Mouse (Mus musculus): ENCODE results near the gene Rab1b. TPM values are rescaled to one million over a fixed set of nuclear protein-coding genes. Genes with fewer than 3 reads are reported as not detected.

Rab1b gene
- polyA plus RNA-seq, 1 experiment, result 203 TPM

DNA sequence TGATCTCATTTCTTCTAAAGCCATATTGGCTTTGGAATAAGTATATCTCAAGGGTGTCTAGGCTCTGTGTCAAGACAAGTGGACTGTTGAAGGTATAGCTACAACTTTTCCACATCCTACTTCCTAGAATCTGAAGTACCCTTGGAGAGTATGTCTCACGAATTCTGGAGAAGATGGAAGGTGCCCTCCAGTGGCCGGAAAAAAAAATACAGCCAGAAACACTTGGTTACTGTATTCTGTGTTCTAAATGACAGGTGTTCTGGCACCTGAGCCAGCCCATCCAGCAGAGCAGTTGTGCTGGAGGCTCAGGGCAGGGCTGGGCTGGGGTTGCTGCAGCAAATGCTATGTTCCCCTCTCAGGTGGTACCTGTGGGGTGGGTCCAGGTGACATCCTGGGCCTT is 32.8 kb upstream of the Rab1b start:
- no peaks in the 10 kb centered on the region for H3K36me3 ChIP-seq (ENCODE audit: control insufficient read depth, insufficient read depth)
- no peak for TF ChIP-seq REST (IDR thresholded peaks at IDR 0.05; ENCODE audit: insufficient read depth, insufficient read length)
- TF ChIP-seq CEBPB (IDR thresholded peaks at IDR 0.05; ENCODE audit: insufficient read depth, poor library complexity, severe bottlenecking), result no peak
- no peak for TF ChIP-seq POLR2A (IDR thresholded peaks at IDR 0.05; ENCODE audit: insufficient read length, low read depth)

DNA sequence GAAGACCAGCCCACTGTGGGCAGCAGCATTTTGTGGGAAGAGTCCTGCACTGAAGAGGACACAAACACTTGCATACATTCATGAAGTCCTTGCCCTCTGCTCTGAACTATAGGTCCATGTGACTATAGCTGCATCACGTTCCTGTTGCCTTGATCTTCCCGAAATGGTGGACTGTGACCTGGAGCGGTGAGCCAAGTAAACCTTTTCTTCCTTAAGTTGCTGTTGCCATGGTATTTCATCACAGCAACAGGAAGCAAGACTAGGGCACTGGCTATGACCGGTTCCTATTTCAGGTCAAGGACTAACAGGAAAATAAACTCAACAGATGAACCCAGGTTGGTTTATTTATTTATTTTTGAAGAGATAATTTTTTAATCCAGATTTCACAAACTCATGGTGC is 24.4 kb upstream of the Rab1b start:
- Histone ChIP-seq H3K4me2 (ENCODE audit: low read depth) (no peak overlapping the region), H3K4me3 (no peak overlapping the region), H3K79me2 (ENCODE audit: control insufficient read depth, insufficient read depth) (no peaks in the 10 kb centered on the region), H3K36me3 (ENCODE audit: control insufficient read depth, insufficient read depth) (no peaks in the 10 kb centered on the region), H3K27me3 (ENCODE audit: control insufficient read depth, insufficient read depth, insufficient read length) (no peaks in the 10 kb centered on the region), H3ac (ENCODE audit: control insufficient read depth, insufficient read length) (no peak overlapping the region)
- TF ChIP-seq POLR2A (IDR thresholded peaks at IDR 0.05; ENCODE audit: insufficient read length, low read depth) (no peak), REST (IDR thresholded peaks at IDR 0.05; ENCODE audit: insufficient read depth, insufficient read length) (no peak), E2F4 (IDR thresholded peaks at IDR 0.05; ENCODE audit: insufficient read depth) (no peak), POLR2AphosphoS2 (IDR thresholded peaks at IDR 0.05; ENCODE audit: insufficient read length, low read depth) (no peak), MYOG (IDR thresholded peaks at IDR 0.05; ENCODE audit: control insufficient read depth in 1 of 3, insufficient read depth in 1 of 3, insufficient read length in 2 of 3, low read depth in 2 of 3) (no peak)

More for the DNA sequence above, 32.8 kb upstream of the Rab1b start:
- Histone ChIP-seq H3ac (ENCODE audit: control insufficient read depth, insufficient read length) (no peak overlapping the region), H3K4me3 (no peak overlapping the region), H3K79me2 (ENCODE audit: control insufficient read depth, insufficient read depth) (no peaks in the 10 kb centered on the region), H3K27me3 (ENCODE audit: control insufficient read depth, insufficient read depth, insufficient read length) (no peaks in the 10 kb centered on the region), H3K4me2 (ENCODE audit: low read depth) (no peak overlapping the region)

DNA sequence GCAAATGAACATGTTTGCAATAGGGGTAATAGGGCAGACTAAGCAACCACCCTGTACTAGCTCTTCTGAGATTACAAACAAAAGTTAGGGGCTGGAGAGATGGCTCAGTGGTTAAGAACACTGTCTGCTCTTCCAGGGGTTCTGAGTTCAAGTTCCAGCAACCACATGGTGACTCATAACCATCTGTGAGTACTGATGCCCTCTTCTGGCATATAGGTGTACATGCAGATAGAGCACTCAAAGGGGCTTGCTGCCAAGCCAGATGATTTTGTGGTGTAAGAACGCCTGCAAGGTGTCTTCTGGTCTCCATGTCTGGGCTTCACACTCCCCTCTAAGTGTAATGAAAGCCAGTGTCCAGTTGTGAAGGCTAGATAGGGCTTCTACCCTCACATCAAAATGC is 22.9 kb upstream of the Rab1b start:
- H3K79me2 ChIP-seq (ENCODE audit: control insufficient read depth, insufficient read depth), result no peaks in the 10 kb centered on the region
- no peaks in the 10 kb centered on the region for H3K36me3 ChIP-seq (ENCODE audit: control insufficient read depth, insufficient read depth)
- peaks cover under 1% of the 10 kb centered on the region for H3K27me3 ChIP-seq (ENCODE audit: control insufficient read depth, insufficient read depth, insufficient read length)
- TF ChIP-seq POLR2AphosphoS2 (IDR thresholded peaks at IDR 0.05; ENCODE audit: insufficient read length, low read depth) (no peak), TCF12 (IDR thresholded peaks at IDR 0.05; ENCODE audit: insufficient read depth, poor library complexity, severe bottlenecking) (no peak), TCF3 (IDR thresholded peaks at IDR 0.05; ENCODE audit: insufficient read length, low read depth) (no peak), POLR2A (IDR thresholded peaks at IDR 0.05; ENCODE audit: insufficient read length, low read depth) (no peak), MYOG (IDR thresholded peaks at IDR 0.05; ENCODE audit: control insufficient read depth in 1 of 3, insufficient read depth in 1 of 3, insufficient read length in 2 of 3, low read depth in 2 of 3) (no peak), SRF (IDR thresholded peaks at IDR 0.05; ENCODE audit: control insufficient read depth, insufficient read length, low read depth) (no peak), MYOD1 (IDR thresholded peaks at IDR 0.05; ENCODE audit: control insufficient read depth in 1 of 3, insufficient read length in 2 of 3, low read depth in 2 of 3) (no peak), USF1 (IDR thresholded peaks at IDR 0.05; ENCODE audit: low read depth) (no peak), E2F4 (IDR thresholded peaks at IDR 0.05; ENCODE audit: insufficient read depth) (no peak), CEBPB (IDR thresholded peaks at IDR 0.05; ENCODE audit: insufficient read depth, poor library complexity, severe bottlenecking) (no peak), MAX (IDR thresholded peaks at IDR 0.05; ENCODE audit: low read depth) (no peak), REST (IDR thresholded peaks at IDR 0.05; ENCODE audit: insufficient read depth, insufficient read length) (no peak)
- no peak overlapping the region for H3K4me2 ChIP-seq (ENCODE audit: low read depth)
- no peak overlapping the region for H3K4me3 ChIP-seq
- no peak overlapping the region for H3ac ChIP-seq (ENCODE audit: control insufficient read depth, insufficient read length)

DNA sequence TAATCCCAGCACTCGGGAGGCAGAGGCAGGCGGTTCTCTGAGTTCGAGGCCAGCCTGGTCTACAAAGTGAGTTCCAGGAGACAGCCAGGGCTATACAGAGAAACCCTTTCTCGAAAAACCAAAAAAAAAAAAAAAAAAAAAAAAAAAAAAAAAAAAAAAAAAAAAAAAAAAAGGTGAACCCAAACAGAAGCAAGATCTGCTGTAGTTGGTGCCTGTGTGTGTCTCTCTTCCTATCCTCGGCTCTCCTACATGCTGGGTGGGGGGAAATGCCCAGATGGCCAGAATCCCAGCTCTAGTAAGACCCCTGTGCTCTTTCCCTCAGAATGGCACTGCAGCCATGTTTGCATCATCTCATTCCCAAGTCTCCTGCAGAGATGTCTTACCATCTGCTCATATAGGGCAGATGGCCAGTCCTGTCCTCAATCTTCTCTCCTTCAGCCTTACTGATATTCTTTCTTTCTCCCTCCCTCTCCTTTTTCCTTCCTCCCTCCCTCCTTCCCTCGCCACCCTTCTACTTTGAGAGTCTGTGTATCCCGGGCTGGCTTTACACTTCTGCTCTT is 17.3 kb upstream of the Rab1b start:
- H3K27me3 ChIP-seq (ENCODE audit: control insufficient read depth, insufficient read depth, insufficient read length), result peaks cover 7% of the 10 kb centered on the region
- H3ac ChIP-seq (ENCODE audit: control insufficient read depth, insufficient read length), result no peak overlapping the region
- TF ChIP-seq USF1 (IDR thresholded peaks at IDR 0.05; ENCODE audit: low read depth), result no peak
- TF ChIP-seq E2F4 (IDR thresholded peaks at IDR 0.05; ENCODE audit: insufficient read depth), result no peak
- TF ChIP-seq MAX (IDR thresholded peaks at IDR 0.05; ENCODE audit: low read depth), result no peak
- no peak for TF ChIP-seq CEBPB (IDR thresholded peaks at IDR 0.05; ENCODE audit: insufficient read depth, poor library complexity, severe bottlenecking)
- no peak for TF ChIP-seq MYOD1 (IDR thresholded peaks at IDR 0.05; ENCODE audit: control insufficient read depth in 1 of 3, insufficient read length in 2 of 3, low read depth in 2 of 3)
- no peak for TF ChIP-seq REST (IDR thresholded peaks at IDR 0.05; ENCODE audit: insufficient read depth, insufficient read length)
- no peak for TF ChIP-seq POLR2AphosphoS2 (IDR thresholded peaks at IDR 0.05; ENCODE audit: insufficient read length, low read depth)
- TF ChIP-seq SRF (IDR thresholded peaks at IDR 0.05; ENCODE audit: control insufficient read depth, insufficient read length, low read depth), result no peak
- TF ChIP-seq MYOG (IDR thresholded peaks at IDR 0.05; ENCODE audit: control insufficient read depth in 1 of 3, insufficient read depth in 1 of 3, insufficient read length in 2 of 3, low read depth in 2 of 3), result no peak
- TF ChIP-seq TCF12 (IDR thresholded peaks at IDR 0.05; ENCODE audit: insufficient read depth, poor library complexity, severe bottlenecking), result no peak
- TF ChIP-seq TCF3 (IDR thresholded peaks at IDR 0.05; ENCODE audit: insufficient read length, low read depth), result no peak
- no peak for TF ChIP-seq POLR2A (IDR thresholded peaks at IDR 0.05; ENCODE audit: insufficient read length, low read depth)
- H3K4me3 ChIP-seq, result no peak overlapping the region
- no peak overlapping the region for H3K4me2 ChIP-seq (ENCODE audit: low read depth)
- no peaks in the 10 kb centered on the region for H3K79me2 ChIP-seq (ENCODE audit: control insufficient read depth, insufficient read depth)
- H3K36me3 ChIP-seq (ENCODE audit: control insufficient read depth, insufficient read depth), result no peaks in the 10 kb centered on the region

DNA sequence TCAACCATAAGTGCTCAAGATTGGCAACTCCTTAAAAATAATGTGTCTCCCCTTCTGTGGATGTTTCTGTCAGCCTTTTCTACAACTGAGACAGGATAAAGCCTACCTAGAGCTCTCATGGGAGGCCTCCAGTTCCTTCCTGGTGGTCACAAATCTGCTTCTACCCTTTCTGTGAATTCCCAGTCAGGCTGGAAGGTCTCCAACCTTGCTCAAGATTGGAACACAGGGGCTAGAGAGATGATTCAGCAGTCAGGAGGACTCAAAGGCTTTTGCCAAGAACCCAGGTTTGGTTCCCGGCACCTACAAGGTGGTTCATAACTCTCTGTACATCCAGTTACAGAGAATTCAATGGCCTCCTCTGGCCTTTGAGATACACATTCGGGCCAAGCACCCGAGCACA is 16.4 kb upstream of the Rab1b start:
- Histone ChIP-seq H3K27me3 (ENCODE audit: control insufficient read depth, insufficient read depth, insufficient read length) (peaks cover 7% of the 10 kb centered on the region), H3ac (ENCODE audit: control insufficient read depth, insufficient read length) (no peak overlapping the region), H3K4me3 (no peak overlapping the region), H3K79me2 (ENCODE audit: control insufficient read depth, insufficient read depth) (no peaks in the 10 kb centered on the region), H3K36me3 (ENCODE audit: control insufficient read depth, insufficient read depth) (no peaks in the 10 kb centered on the region), H3K4me2 (ENCODE audit: low read depth) (no peak overlapping the region)
- TF ChIP-seq MYOD1 (IDR thresholded peaks at IDR 0.05; ENCODE audit: control insufficient read depth in 1 of 3, insufficient read length in 2 of 3, low read depth in 2 of 3), result no peak
- no peak for TF ChIP-seq MAX (IDR thresholded peaks at IDR 0.05; ENCODE audit: low read depth)
- TF ChIP-seq CEBPB (IDR thresholded peaks at IDR 0.05; ENCODE audit: insufficient read depth, poor library complexity, severe bottlenecking), result no peak
- no peak for TF ChIP-seq TCF12 (IDR thresholded peaks at IDR 0.05; ENCODE audit: insufficient read depth, poor library complexity, severe bottlenecking)
- no peak for TF ChIP-seq POLR2A (IDR thresholded peaks at IDR 0.05; ENCODE audit: insufficient read length, low read depth)
- no peak for TF ChIP-seq REST (IDR thresholded peaks at IDR 0.05; ENCODE audit: insufficient read depth, insufficient read length)
